Mouse (Mus musculus) gastrocnemius, postnatal 25 days (tissue): Measurements from ENCODE around the gene Hcn3. TPM values are rescaled to one million over a fixed set of nuclear protein-coding genes. Genes with fewer than 3 reads are reported as not detected.

Source experiments
- DNase-seq: peaks from one replicate; pipeline ENCODE4 v3.0.0; 2022
- total RNA-seq, 2 experiments: library from RNA; stranded (reverse); gene quantifications; 1 replicate in 1 of 2; 2 replicates in 1 of 2; pipeline ENCODE4 v1.2.3; 2021

Gene Hcn3
- total RNA-seq, 2 experiments from 2014 or later: 0.43 TPM; not detected in 1

GRCm38 (mm10) chr3:89147101-89147978 lies 12.7 kb downstream of the Hcn3 start:
- DNase-seq: no peak

- DNase-seq: no peak
Measured at GRCm38 (mm10) chr3:89145566-89145965, 14.4 kb downstream of the Hcn3 start.

GRCm38 (mm10) chr3:89144821-89145220 lies 15.2 kb downstream of the Hcn3 start:
- DNase-seq: no peak

GRCm38 (mm10) chr3:89136365-89136764 lies 23.6 kb downstream of the Hcn3 start:
- DNase-seq: no peak

GRCm38 (mm10) chr3:89135958-89136357 lies 24.0 kb downstream of the Hcn3 start, which contains the start of gene Pklr:
Gene Pklr, plus strand, starts transcription at chr3:89136142.
- DNase-seq: no peak

GRCm38 (mm10) chr3:89133752-89134151 lies 26.2 kb downstream of the Hcn3 start:
- DNase-seq: no peak

- no peak for DNase-seq
Measured at GRCm38 (mm10) chr3:89133063-89133450, 26.9 kb downstream of the Hcn3 start.

GRCm38 (mm10) chr3:89132285-89133062 lies 27.5 kb downstream of the Hcn3 start:
- no peak for DNase-seq

GRCm38 (mm10) chr3:89131816-89132215 lies 28.2 kb downstream of the Hcn3 start:
- no peak for DNase-seq

GRCm38 (mm10) chr3:89129908-89130307 lies 30.1 kb downstream of the Hcn3 start:
- DNase-seq: no peak

- no peak for DNase-seq
Measured at GRCm38 (mm10) chr3:89125981-89126380, 34.0 kb downstream of the Hcn3 start.

GRCm38 (mm10) chr3:89124241-89124640 lies 35.8 kb downstream of the Hcn3 start:
- DNase-seq: no peak

- peak; percentile 47 for DNase-seq
Measured at GRCm38 (mm10) chr3:89123313-89123712, 36.7 kb downstream of the Hcn3 start.

GRCm38 (mm10) chr3:89115522-89115921 lies 44.5 kb downstream of the Hcn3 start:
- DNase-seq: no peak

- no peak for DNase-seq
Measured at GRCm38 (mm10) chr3:89113058-89113457, 46.9 kb downstream of the Hcn3 start.

GRCm38 (mm10) chr3:89108146-89108545 lies 51.9 kb downstream of the Hcn3 start:
- DNase-seq: no peak

GRCm38 (mm10) chr3:89107545-89107944 lies 52.5 kb downstream of the Hcn3 start:
- no peak for DNase-seq

- DNase-seq: no peak
Measured at GRCm38 (mm10) chr3:89106881-89107280, 53.1 kb downstream of the Hcn3 start.

GRCm38 (mm10) chr3:89103291-89103595 lies 56.8 kb downstream of the Hcn3 start:
- DNase-seq: no peak

GRCm38 (mm10) chr3:89102495-89103290 lies 57.3 kb downstream of the Hcn3 start:
- DNase-seq: no peak

GRCm38 (mm10) chr3:89101812-89102494 lies 58.0 kb downstream of the Hcn3 start, which contains the start of gene Fdps:
Gene Fdps, minus strand, starts transcription at chr3:89101959.
- peak; percentile 96 for DNase-seq

- DNase-seq: no peak
Measured at GRCm38 (mm10) chr3:89101459-89101811, 58.6 kb downstream of the Hcn3 start.
